Mouse (Mus musculus) kidney, embryonic 16.5 days (tissue): ENCODE data around the gene Hps3. TPM values are rescaled to one million over a fixed set of nuclear protein-coding genes. Genes with fewer than 3 reads are reported as not detected.
A peak's percentile ranks its signal among the peaks of the same experiment; 100 is the strongest.

Source experiments
- ATAC-seq: fragments of 200-750 bp; cut with Nextera tagmentation; 2 replicates; pipeline ENCODE4 v1.8.0; 2017; ENCODE audit warnings: moderate TSS enrichment; ENCODE audit not compliant: low FRiP score, low TSS enrichment
- H3K27ac ChIP-seq: fragments of 300-500 bp; sonication (generic); 2 replicates; pipeline ENCODE4 v1.5.1; 2014; ENCODE audit warnings: low read length
- H3K27me3 ChIP-seq: fragments of 300-500 bp; sonication (generic); 2 replicates; pipeline ENCODE4 v1.6.1; 2014; ENCODE audit warnings: low read length, control low read depth, mixed read lengths; ENCODE audit not compliant: insufficient read depth
- H3K36me3 ChIP-seq: fragments of 300-500 bp; sonication (generic); 2 replicates; pipeline ENCODE4 v1.6.1; 2014; ENCODE audit warnings: low read length, control low read depth, mixed read lengths; ENCODE audit not compliant: insufficient read depth
- H3K4me1 ChIP-seq: fragments of 300-500 bp; sonication (generic); 2 replicates; pipeline ENCODE4 v1.6.1; 2014; ENCODE audit warnings: low read length, control low read depth, mixed read lengths; ENCODE audit not compliant: insufficient read depth
- H3K4me2 ChIP-seq: fragments of 300-500 bp; sonication (generic); replicated peaks from 2 replicates; pipeline ENCODE4 v1.6.1; 2014; ENCODE audit warnings: low read depth, low read length
- H3K4me3 ChIP-seq: fragments of 300-500 bp; sonication (generic); 2 replicates; pipeline ENCODE4 v1.5.1; 2014; ENCODE audit warnings: mild to moderate bottlenecking, low read length
- H3K9ac ChIP-seq: fragments of 300-500 bp; sonication (generic); replicated peaks from 2 replicates; pipeline ENCODE4 v1.6.1; 2014; ENCODE audit warnings: low read length
- H3K9me3 ChIP-seq: fragments of 300-500 bp; sonication (generic); 2 replicates; pipeline ENCODE4 v1.6.1; 2016; ENCODE audit warnings: low read length, control low read depth
- WGBS: fragments of 180-500 bp; shearing (Covaris S2); extraction: QIAGEN DNeasy Blood & Tissue Kit; methylation state at CpG from one replicate; pipeline ENCODE4 v1.1.7; 2014; 5-methylcytosine and 5-hydroxymethylcytosine counted together
- polyA plus RNA-seq: library from polyadenylated mRNA; unstranded; fragments of >200 nt; fragmentation: Nextera tagmentation; extraction: Ambion mirVana; gene quantifications from 2 replicates; pipeline ENCODE4 v1.2.1, GENCODE M21; 2015

The Hps3 gene
- polyA plus RNA-seq, 1 experiment from 2014 or later = 11.8 TPM

DNA sequence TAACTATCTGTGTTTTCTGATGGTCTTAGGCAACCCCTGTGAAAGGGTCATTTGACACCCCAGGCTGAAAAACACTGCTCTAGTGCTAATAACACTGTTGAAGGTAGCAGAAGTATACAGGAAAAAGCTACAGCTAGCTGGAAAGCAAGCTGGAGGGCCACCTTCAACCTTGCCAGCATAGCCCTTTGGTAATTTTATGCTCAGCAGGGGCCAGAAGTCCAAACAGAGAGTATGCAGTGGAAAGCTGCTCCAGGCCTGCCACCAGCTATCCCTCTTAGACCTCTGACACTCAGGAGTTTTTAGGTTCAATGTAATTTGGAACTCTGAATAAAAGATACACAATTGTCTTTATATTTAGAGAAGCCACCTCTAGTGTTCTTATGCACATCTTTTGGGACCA is 52.3 kb downstream of the Hps3 start:
- Histone ChIP-seq H3K4me2 (no peak overlapping the region), H3K27ac (no peak overlapping the region), H3K36me3 (no peaks in the 10 kb centered on the region), H3K9me3 (no peaks in the 10 kb centered on the region), H3K4me3 (no peak overlapping the region), H3K4me1 (no peaks in the 10 kb centered on the region), H3K27me3 (no peaks in the 10 kb centered on the region), H3K9ac (no peak overlapping the region)
- no peak for ATAC-seq

GRCm38 (mm10) chr3:19981156-19981555 is 54.0 kb downstream of the Hps3 start:
- H3K4me1 ChIP-seq = no peaks in the 10 kb centered on the region
- no peak for ATAC-seq
- WGBS = 77% methylated on average over 2 of the region's 2 CpGs
- no peak overlapping the region for H3K9ac ChIP-seq
- H3K9me3 ChIP-seq = no peaks in the 10 kb centered on the region
- no peaks in the 10 kb centered on the region for H3K27me3 ChIP-seq
- no peak overlapping the region for H3K27ac ChIP-seq
- no peak overlapping the region for H3K4me2 ChIP-seq
- no peaks in the 10 kb centered on the region for H3K36me3 ChIP-seq
- no peak overlapping the region for H3K4me3 ChIP-seq

- no peak overlapping the region for H3K27ac ChIP-seq
- 16% methylated on average over 4 of the region's 4 CpGs for WGBS
- no peaks in the 10 kb centered on the region for H3K36me3 ChIP-seq
- H3K4me3 ChIP-seq = no peak overlapping the region
- no peak overlapping the region for H3K4me2 ChIP-seq
- H3K27me3 ChIP-seq = no peaks in the 10 kb centered on the region
- no peaks in the 10 kb centered on the region for H3K4me1 ChIP-seq
- no peaks in the 10 kb centered on the region for H3K9me3 ChIP-seq
- no peak overlapping the region for H3K9ac ChIP-seq
- ATAC-seq = peak; percentile 54; the same call in 1 of the 2 replicates
Measured at GRCm38 (mm10) chr3:19978474-19978873, 56.6 kb downstream of the Hps3 start.

DNA sequence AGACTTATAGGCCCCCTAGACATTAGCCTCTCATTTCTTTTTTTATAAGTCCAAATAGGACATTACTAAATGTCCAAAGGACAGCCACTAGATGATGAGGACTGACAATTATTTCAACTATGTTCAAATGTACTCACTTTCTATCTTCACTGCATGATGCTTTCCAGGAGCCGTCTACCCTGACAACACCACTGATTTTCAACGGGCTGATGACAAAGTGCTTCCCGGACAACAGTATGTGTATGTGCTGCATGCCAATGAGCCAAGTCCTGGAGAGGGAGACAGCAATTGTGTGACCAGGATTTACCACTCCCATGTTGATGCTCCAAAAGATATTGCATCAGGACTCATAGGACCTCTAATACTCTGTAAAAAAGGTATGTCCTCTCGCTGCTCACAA is 69.0 kb downstream of the Hps3 start:
- ATAC-seq = no peak
- 88% methylated on average over 4 of the region's 4 CpGs for WGBS
- Histone ChIP-seq H3K36me3 (no peaks in the 10 kb centered on the region), H3K4me1 (no peaks in the 10 kb centered on the region), H3K4me3 (no peak overlapping the region), H3K9me3 (no peaks in the 10 kb centered on the region), H3K4me2 (no peak overlapping the region), H3K27ac (no peak overlapping the region), H3K27me3 (no peaks in the 10 kb centered on the region), H3K9ac (no peak overlapping the region)

GRCm38 (mm10) chr3:19965239-19965638 is 69.9 kb downstream of the Hps3 start:
- no peaks in the 10 kb centered on the region for H3K27me3 ChIP-seq
- no peak overlapping the region for H3K4me2 ChIP-seq
- no peaks in the 10 kb centered on the region for H3K36me3 ChIP-seq
- ATAC-seq = no peak
- H3K9ac ChIP-seq = no peak overlapping the region
- 87% methylated on average over 5 of the region's 5 CpGs for WGBS
- no peaks in the 10 kb centered on the region for H3K4me1 ChIP-seq
- no peak overlapping the region for H3K27ac ChIP-seq
- no peaks in the 10 kb centered on the region for H3K9me3 ChIP-seq
- no peak overlapping the region for H3K4me3 ChIP-seq

- 75% methylated on average over 2 of the region's 2 CpGs for WGBS
- no peaks in the 10 kb centered on the region for H3K27me3 ChIP-seq
- H3K27ac ChIP-seq = no peak overlapping the region
- ATAC-seq = no peak
- H3K4me3 ChIP-seq = no peak overlapping the region
- no peak overlapping the region for H3K9ac ChIP-seq
- H3K9me3 ChIP-seq = no peaks in the 10 kb centered on the region
- H3K4me1 ChIP-seq = no peaks in the 10 kb centered on the region
- no peak overlapping the region for H3K4me2 ChIP-seq
- no peaks in the 10 kb centered on the region for H3K36me3 ChIP-seq
Measured at GRCm38 (mm10) chr3:19964625-19965188, 70.4 kb downstream of the Hps3 start.

DNA sequence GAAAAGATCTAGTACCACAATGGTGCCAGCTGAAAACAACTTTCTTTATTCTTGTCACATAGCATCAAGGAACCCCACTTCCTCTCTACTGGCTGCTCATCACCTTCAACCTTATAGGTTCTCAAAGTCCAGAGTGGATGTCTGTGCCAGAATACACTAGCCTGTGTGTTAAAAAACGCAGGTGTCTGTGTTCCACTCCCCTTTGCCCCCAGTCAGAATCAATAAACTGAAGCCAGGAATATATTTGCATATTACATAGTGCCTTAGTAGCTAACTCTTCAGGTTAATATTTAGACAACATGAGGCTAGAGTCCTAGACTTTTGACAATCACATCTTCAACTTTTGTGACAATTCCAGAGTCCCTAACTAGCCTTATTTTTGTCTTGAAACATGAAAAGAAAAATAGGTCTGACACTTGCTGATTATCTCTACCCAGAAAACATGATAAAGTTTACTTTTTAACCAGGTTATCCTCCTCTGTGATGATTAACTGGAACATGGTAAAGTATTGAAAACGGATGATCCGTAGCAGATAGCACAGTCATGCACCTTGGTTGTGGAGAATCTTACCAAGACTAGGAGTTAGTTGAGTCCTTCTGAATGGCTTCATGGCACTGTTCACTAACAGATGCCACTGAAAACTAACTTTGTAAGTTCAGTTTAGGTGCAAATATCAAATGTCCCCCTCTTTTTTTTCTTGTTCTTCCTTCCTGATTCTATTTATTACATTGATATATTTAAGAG is 72.2 kb downstream of the Hps3 start:
- 69% methylated on average over 3 of the region's 3 CpGs for WGBS

GRCm38 (mm10) chr3:19961341-19961740 is 73.8 kb downstream of the Hps3 start:
- Histone ChIP-seq H3K36me3 (no peaks in the 10 kb centered on the region), H3K4me1 (no peaks in the 10 kb centered on the region), H3K27me3 (no peaks in the 10 kb centered on the region), H3K9ac (no peak overlapping the region), H3K4me2 (no peak overlapping the region), H3K27ac (no peak overlapping the region), H3K9me3 (no peaks in the 10 kb centered on the region), H3K4me3 (no peak overlapping the region)
- ATAC-seq = no peak
- 79% methylated on average over 2 of the region's 2 CpGs for WGBS

More for the DNA sequence above, 72.2 kb downstream of the Hps3 start:
- H3K4me3 ChIP-seq = no peak overlapping the region
- H3K4me1 ChIP-seq = no peaks in the 10 kb centered on the region
- no peaks in the 10 kb centered on the region for H3K9me3 ChIP-seq
- no peak overlapping the region for H3K4me2 ChIP-seq
- ATAC-seq = peak; percentile 78; the same call in 1 of the 2 replicates
- no peaks in the 10 kb centered on the region for H3K36me3 ChIP-seq
- no peak overlapping the region for H3K27ac ChIP-seq
- no peaks in the 10 kb centered on the region for H3K27me3 ChIP-seq
- no peak overlapping the region for H3K9ac ChIP-seq

DNA sequence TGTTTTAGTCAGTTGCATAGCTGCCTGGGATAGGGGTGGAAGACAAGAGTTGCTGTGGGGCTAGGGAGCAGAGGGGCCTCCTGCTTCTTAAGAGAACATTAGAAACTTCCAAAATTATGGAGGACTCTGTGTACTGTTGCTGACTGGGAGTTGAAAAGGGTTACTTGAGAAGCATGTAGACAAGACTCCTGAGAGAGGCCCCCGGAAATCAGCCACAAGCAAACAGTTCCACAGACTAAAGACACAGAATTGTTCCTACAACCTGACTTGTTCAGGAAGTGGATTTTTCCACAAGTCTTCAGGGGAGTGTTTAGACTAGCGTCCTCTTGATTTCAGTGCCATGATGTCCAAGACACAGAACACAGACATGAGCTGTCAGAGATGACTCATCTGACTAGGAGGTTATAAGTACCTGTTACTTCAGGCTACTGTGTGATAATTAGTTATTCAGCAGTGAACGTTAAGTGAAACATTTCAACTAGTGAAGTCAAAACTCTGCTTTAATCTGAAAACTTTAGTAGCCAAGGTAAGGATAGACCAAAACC is 74.5 kb downstream of the Hps3 start:
- 67% methylated on average over 3 of the region's 3 CpGs for WGBS
- no peaks in the 10 kb centered on the region for H3K27me3 ChIP-seq
- no peaks in the 10 kb centered on the region for H3K9me3 ChIP-seq
- ATAC-seq = no peak
- H3K4me1 ChIP-seq = no peaks in the 10 kb centered on the region
- H3K36me3 ChIP-seq = no peaks in the 10 kb centered on the region
- H3K4me3 ChIP-seq = no peak overlapping the region
- no peak overlapping the region for H3K27ac ChIP-seq
- H3K9ac ChIP-seq = no peak overlapping the region
- H3K4me2 ChIP-seq = no peak overlapping the region

- H3K27me3 ChIP-seq = no peaks in the 10 kb centered on the region
- no peak overlapping the region for H3K9ac ChIP-seq
- no peak overlapping the region for H3K4me2 ChIP-seq
- no peaks in the 10 kb centered on the region for H3K36me3 ChIP-seq
- no peak overlapping the region for H3K4me3 ChIP-seq
- H3K9me3 ChIP-seq = no peaks in the 10 kb centered on the region
- H3K4me1 ChIP-seq = no peaks in the 10 kb centered on the region
- WGBS = 74% methylated on average over 1 of the region's 1 CpGs
- ATAC-seq = no peak
- H3K27ac ChIP-seq = no peak overlapping the region
Measured at GRCm38 (mm10) chr3:19958983-19959382, 76.1 kb downstream of the Hps3 start.
